Mouse (Mus musculus) C2C12 (cell line): ENCODE measurements around the gene Cacna1i. TPM values are rescaled to one million over a fixed set of nuclear protein-coding genes. Genes with fewer than 3 reads are reported as not detected.

Experiments
- H3K27me3 ChIP-seq: one replicate; pipeline ENCODE4 v1.6.1; 2011; ENCODE audit not compliant: control insufficient read depth, insufficient read depth, insufficient read length
- H3K36me3 ChIP-seq: one replicate; pipeline ENCODE4 v1.6.1; 2011; ENCODE audit not compliant: control insufficient read depth, insufficient read depth
- H3K4me3 ChIP-seq: one replicate; pipeline ENCODE4 v1.5.1; 2011; ENCODE audit warnings: mild to moderate bottlenecking, control low read depth; ENCODE audit not compliant: poor library complexity, insufficient read depth, severe bottlenecking
- H3K79me2 ChIP-seq: one replicate; pipeline ENCODE4 v1.6.1; 2011; ENCODE audit not compliant: control insufficient read depth, insufficient read depth
- H3K79me3 ChIP-seq: one replicate; pipeline ENCODE4 v1.6.1; 2011; ENCODE audit warnings: low read depth, control low read depth
- H3ac ChIP-seq: one replicate; pipeline ENCODE3; 2011; ENCODE audit warnings: low read depth; ENCODE audit not compliant: control insufficient read depth, insufficient read length
- CEBPB ChIP-seq: IDR thresholded peaks from one replicate; pipeline ENCODE4 v1.6.1; 2011; ENCODE audit warnings: low read depth, mild to moderate bottlenecking, control low read depth, moderate library complexity
- CTCF ChIP-seq: IDR thresholded peaks from one replicate; pipeline ENCODE4 v1.5.1; 2011; ENCODE audit not compliant: control insufficient read depth, insufficient read depth, insufficient read length
- FOSL1 ChIP-seq: IDR thresholded peaks from one replicate; pipeline ENCODE4 v1.8.0; 2011; ENCODE audit warnings: mild to moderate bottlenecking, low read length; ENCODE audit not compliant: poor library complexity, insufficient read depth, severe bottlenecking
- MAX ChIP-seq: IDR thresholded peaks from one replicate; pipeline ENCODE4 v1.6.1; 2011; ENCODE audit warnings: mild to moderate bottlenecking, control low read depth
- MYOD1 ChIP-seq: IDR thresholded peaks from one replicate; pipeline ENCODE4 v1.6.1; 2011; ENCODE audit warnings: low read depth; ENCODE audit not compliant: control insufficient read depth, insufficient read length
- MYOG ChIP-seq: IDR thresholded peaks from one replicate; pipeline ENCODE4 v1.6.1; 2011; ENCODE audit not compliant: control insufficient read depth, insufficient read length; ENCODE audit errors: extremely low read depth
- USF1 ChIP-seq: IDR thresholded peaks from one replicate; pipeline ENCODE4 v1.6.1; 2011; ENCODE audit warnings: low read depth, mild to moderate bottlenecking, control low read depth, moderate library complexity
- polyA plus RNA-seq: library from polyadenylated mRNA; unstranded; fragments of >200 nt; fragmentation: generic; extraction: Trizol; gene quantifications from one replicate; pipeline ENCODE4 v1.2.1, GENCODE M21; 2012; ENCODE audit warnings: missing spikeins

Cacna1i gene
- polyA plus RNA-seq, 1 experiment, result not detected

DNA sequence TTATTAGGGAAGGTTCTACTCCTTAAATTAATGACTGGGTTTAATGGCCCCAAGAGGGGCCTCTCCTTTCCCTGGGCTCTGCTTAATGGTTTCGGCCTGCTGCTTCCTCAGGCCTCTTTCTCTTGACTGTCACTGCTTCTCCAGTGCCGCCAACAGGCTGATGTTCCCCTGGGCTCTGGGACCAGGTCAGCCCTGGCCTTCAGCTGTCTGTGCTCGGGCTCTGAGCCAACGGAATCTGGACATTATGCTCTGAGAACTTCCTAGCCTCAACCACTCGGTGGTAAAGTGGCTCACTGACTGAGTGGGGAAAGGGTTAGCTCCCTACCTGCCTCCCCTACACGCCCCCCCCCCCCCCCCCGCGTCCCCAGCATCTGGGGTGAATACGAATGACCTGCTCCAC, 130.0 kb downstream of the Cacna1i start:
- peaks cover 8% of the 10 kb centered on the region for H3K27me3 ChIP-seq
- no peaks in the 10 kb centered on the region for H3K36me3 ChIP-seq
- no peak for TF ChIP-seq MYOG
- TF ChIP-seq MAX, result no peak
- TF ChIP-seq FOSL1, result no peak
- no peak for TF ChIP-seq USF1
- TF ChIP-seq MYOD1, result no peak
- no peak for TF ChIP-seq CEBPB
- TF ChIP-seq CTCF, result no peak
- H3ac ChIP-seq, result no peak overlapping the region
- H3K4me3 ChIP-seq, result no peak overlapping the region
- H3K79me3 ChIP-seq, result no peaks in the 10 kb centered on the region
- H3K79me2 ChIP-seq, result no peaks in the 10 kb centered on the region

DNA sequence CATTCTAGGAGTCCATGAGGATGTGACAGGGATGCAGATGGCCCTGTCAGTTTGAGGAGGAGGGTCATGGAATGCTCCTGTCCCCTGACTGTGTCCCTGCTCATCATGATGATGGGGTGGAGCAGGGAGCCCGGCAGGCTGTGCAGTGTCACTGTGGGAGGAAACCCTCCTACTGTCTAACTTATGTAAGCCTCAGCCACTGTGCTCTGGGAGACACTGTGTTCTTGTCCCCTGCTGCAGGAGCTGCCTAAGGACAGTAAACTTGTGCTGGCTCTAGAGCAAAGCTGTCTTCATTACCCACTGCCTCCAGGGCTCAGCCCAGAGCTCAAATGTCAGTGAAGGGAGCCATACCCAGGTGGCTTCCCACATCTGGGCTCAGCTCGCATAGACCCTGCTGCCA, 131.1 kb downstream of the Cacna1i start:
- no peaks in the 10 kb centered on the region for H3K36me3 ChIP-seq
- TF ChIP-seq MYOD1 (no peak), USF1 (no peak), MAX (no peak), CTCF (no peak), CEBPB (no peak), MYOG (no peak), FOSL1 (no peak)
- H3K27me3 ChIP-seq, result peaks cover 5% of the 10 kb centered on the region
- H3K4me3 ChIP-seq, result no peak overlapping the region
- H3K79me2 ChIP-seq, result no peaks in the 10 kb centered on the region
- H3ac ChIP-seq, result no peak overlapping the region
- H3K79me3 ChIP-seq, result no peaks in the 10 kb centered on the region

DNA sequence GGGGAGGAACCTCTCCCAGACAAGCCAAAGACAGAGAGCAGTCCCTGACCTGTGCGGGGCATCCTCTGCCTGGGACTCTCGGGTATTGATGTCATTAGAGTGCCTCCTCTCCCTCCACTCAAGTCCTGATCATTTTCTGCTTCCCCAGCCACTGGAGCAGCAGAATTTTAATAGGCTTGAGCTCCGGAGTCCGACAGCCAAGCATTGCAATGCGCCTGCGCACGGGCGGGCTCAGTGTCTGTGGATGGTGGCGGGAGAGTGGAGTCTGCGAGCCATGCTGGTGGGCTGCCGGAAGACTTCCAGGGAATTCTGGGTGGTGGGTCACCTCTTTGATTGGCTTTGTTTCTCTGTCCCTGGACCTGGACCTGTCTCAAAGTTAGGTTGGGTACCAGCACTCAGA, 143.3 kb downstream of the Cacna1i start:
- no peak overlapping the region for H3ac ChIP-seq
- TF ChIP-seq MYOG (no peak), USF1 (no peak), CEBPB (no peak), FOSL1 (no peak), MAX (no peak), CTCF (no peak), MYOD1 (no peak)

DNA sequence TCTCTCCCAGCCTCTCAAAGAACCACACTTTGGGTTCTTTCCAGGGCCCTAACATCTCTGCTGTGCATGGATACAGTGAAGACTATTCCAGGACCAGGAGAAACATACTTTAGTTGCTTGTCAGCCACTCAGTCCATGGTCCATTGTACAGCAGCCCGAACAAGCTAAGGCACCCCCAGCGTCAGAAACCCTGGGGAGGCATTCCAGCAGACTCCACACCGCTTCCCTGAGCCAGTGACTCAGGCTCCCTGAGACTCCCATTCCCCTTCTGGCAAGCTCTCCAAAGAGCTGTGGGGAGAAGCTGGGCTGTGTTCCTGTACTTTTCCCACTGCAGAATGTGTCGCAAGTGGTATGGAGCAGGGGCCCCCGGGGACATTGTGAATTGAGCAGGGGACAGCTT, 149.9 kb downstream of the Cacna1i start:
- no peaks in the 10 kb centered on the region for H3K79me3 ChIP-seq

More for the DNA sequence above, 143.3 kb downstream of the Cacna1i start:
- Histone ChIP-seq H3K4me3 (no peak overlapping the region), H3K36me3 (no peaks in the 10 kb centered on the region), H3K79me2 (no peaks in the 10 kb centered on the region), H3K79me3 (no peaks in the 10 kb centered on the region), H3K27me3 (peaks cover 69% of the 10 kb centered on the region)

DNA sequence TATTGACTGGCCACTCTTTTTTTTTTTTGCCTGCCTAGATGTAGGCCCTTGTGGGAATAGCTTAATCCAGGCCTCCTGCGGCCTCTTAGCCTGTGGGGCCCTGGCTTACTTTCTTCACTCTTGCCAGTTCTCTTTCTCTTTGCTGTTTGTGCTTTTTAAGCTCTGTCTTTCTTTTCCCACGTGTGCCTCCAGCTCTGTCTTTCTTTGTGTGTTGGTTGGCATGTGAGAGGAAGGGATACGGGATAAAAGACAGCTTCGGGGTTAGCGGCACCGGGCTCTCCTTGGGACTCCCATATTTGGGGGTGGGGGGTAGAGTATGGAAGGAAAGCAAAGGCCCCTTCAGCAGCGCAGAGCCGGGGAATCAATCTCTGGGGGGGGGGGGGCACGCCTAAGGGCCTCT, 151.0 kb downstream of the Cacna1i start:
- Histone ChIP-seq H3K79me2 (no peaks in the 10 kb centered on the region), H3K4me3 (no peak overlapping the region), H3K79me3 (no peaks in the 10 kb centered on the region), H3ac (no peak overlapping the region), H3K27me3 (peaks cover 41% of the 10 kb centered on the region), H3K36me3 (no peaks in the 10 kb centered on the region)
- no peak for TF ChIP-seq FOSL1
- no peak for TF ChIP-seq MAX
- no peak for TF ChIP-seq MYOG

More for the DNA sequence above, 149.9 kb downstream of the Cacna1i start:
- Histone ChIP-seq H3K36me3 (no peaks in the 10 kb centered on the region), H3K79me2 (no peaks in the 10 kb centered on the region), H3K4me3 (no peak overlapping the region), H3K27me3 (peaks cover 50% of the 10 kb centered on the region), H3ac (no peak overlapping the region)
- no peak for TF ChIP-seq MYOG
- no peak for TF ChIP-seq MAX
- TF ChIP-seq FOSL1, result no peak
- no peak for TF ChIP-seq MYOD1
- TF ChIP-seq CTCF, result no peak

DNA sequence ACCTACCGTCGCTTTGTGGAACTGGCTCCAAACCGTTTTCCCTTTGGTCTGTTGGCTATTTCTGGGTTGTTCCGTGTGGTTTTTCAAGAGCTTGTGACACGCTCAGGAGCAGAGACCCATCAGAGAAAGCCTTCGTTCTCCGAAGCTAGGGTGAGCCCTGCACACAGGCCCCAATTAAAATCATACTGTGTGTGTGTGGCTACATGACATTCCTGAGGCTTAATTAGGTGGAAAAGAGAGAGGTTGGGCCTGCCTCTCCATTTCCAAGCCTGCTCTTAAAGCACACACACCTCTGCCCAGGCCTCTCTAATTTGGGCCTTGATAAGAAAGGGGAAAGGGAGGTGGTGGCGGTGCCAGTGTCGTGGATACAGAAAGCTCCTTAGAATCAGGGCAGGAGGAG, 151.4 kb downstream of the Cacna1i start:
- Histone ChIP-seq H3K4me3 (no peak overlapping the region), H3K36me3 (no peaks in the 10 kb centered on the region), H3ac (no peak overlapping the region), H3K79me3 (no peaks in the 10 kb centered on the region), H3K27me3 (peaks cover 36% of the 10 kb centered on the region), H3K79me2 (no peaks in the 10 kb centered on the region)
- no peak for TF ChIP-seq CTCF
